Mouse (Mus musculus) liver, postnatal 0 days (tissue): ENCODE results near the gene Cpne6.

Experiments
- CTCF ChIP-seq: sonication (generic); IDR thresholded peaks from 2 replicates; pipeline ENCODE4 v1.5.1; 2016; ENCODE audit warnings: antibody characterized with exemption, low read depth
- EP300 ChIP-seq: IDR thresholded peaks from 2 replicates; pipeline ENCODE4 v1.6.1; 2016; ENCODE audit warnings: antibody characterized with exemption, low read depth, mild to moderate bottlenecking

DNA sequence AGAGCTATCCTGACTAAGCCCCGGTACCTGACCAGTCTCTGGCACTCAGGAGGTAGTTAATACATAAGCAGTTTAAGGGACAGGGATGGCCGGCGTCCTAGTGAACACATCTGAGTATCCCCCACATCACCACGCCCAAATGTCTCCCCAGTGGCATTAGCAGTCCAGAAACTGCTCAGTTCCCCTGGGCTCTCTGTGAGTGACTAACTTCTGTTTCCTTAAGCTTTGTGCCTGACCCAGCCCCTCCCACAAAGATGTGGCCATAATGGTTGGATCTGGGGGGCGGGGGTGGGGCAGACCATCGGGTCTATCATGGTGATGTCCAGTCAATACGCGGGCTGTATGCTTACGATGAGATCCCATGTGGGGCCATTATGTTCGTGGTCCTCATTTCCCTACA lies 705 bp upstream of the Cpne6 start:
- TF ChIP-seq EP300: no peak
- no peak for TF ChIP-seq CTCF
